Mouse (Mus musculus) urinary bladder, postnatal 14 days (tissue): ENCODE data around the gene Als2.
A peak's percentile ranks its signal among the peaks of the same experiment; 100 is the strongest.

Experiments
- DNase-seq: peaks from one replicate; pipeline ENCODE4 v3.0.0; 2021; ENCODE audit warnings: low spot score

Als2 gene

DNA sequence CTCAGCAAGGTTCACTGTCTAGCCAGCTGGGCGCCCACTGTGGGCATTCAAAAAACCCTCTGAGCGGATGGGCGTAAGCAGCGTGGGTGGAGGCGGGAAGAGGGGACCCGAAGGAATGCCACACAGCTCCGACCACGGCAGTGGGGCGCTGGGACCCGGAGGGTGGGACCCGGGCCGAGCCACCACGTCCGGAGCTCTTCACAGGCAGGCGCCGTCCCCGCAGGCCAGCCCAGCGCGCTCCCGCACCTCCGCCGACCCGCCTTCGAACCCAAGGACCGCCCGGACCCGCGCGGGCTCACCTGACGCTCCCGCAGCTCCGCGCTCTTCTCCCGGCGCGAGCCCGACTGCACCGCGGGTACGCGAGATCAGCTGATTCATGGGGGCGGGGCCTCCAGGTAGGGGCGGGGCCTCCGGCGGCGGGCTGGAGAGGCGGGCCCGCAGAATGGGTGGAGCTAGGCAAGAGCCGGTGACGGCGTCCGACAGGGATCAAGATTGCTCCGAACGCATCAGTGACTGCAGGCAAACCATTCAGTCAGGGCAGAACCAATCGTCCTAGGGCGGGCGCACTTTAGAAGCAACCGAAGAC, at the start of gene Als2:
Gene Als2 (minus strand): TSS at position 376 of the 586 bp plus-strand sequence.
- DNase-seq, result peak; percentile 99

DNA sequence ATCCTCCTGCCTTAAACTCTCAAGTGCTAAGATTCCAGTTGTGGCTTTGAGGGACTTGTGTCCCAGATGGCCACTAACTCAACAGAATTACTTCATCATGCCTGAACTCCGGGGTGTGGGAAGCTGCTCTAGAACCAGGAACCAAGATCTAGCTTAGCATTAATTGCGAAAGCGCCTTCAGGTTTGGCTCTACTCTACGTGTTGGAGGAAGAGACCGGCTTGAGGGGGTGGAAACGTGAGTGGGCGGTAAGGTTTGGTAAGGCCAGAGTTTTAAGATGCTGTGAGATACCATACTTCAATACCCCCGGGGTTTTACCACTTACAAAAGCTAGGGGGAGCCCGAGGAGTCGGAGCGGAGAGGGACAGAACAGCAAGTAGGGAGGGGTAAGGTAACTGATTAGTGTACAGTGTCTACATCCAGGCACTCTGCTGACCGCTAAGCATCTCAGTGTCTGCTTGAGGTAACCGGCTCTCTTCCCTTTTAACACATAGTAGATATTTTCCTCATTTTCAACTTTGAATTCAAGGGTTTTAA, 49.4 kb upstream of the Als2 start:
- DNase-seq, result no peak

- no peak for DNase-seq
Observed at GRCm38 (mm10) chr1:59285880-59286279, 48.8 kb upstream of the Als2 start.

DNA sequence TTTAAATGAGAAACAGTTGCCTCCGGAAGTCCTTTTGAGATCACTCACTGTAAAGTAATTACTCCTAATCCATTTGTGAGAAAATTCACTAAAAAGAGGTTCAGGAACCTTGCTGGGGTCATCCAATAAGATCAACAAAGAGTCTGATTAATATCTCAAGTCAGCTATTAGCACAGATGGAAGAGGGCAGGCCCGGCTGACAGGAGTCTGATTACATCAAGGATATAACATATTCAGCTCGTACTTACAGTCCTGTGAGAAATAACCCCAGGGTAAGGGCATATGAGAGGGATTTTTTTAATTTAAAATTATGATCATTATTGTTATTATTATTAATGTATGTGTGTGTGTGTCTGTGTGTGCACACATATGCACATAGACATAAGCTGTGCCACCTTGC, 35.2 kb upstream of the Als2 start:
- DNase-seq, result no peak

DNA sequence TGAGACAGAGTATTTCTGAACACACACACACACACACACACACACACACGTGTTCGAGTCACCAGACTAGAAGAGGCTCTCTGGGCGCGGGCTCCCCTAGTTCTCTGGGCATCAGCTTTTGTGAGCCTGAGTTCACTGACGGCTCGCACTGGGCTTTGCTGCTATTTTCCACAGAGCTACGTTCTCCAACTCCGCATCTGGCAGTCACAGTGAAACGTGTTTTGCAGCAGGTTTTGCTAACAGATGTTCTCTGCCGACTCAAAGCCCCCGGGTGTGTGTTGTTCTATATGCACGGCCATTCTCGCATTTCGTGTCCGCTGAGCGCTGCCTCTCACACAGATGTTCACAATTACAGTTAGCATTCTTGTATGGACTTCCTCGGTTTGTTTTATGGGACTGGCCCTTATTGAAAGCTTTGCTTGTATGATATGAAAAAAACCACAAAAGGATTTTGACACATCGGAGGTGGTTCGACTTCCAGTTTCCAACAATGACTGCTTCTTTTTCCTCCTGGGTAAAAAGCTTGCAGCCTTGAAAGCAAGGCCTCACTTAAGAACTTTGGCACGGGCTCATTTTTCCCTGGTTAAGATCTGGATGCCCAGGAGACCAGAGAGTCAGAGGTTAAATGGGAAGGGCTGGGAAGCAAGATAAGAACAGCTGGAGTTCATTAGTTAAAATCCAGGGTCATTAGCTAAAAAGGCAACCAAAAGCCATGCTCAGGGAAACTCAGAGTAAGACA, 33.1 kb upstream of the Als2 start:
- no peak for DNase-seq

GRCm38 (mm10) chr1:59269466-59269865, 32.4 kb upstream of the Als2 start:
- DNase-seq, result no peak

GRCm38 (mm10) chr1:59268931-59269330, 31.9 kb upstream of the Als2 start:
- no peak for DNase-seq

GRCm38 (mm10) chr1:59257736-59258135, 20.7 kb upstream of the Als2 start:
- DNase-seq, result no peak

- DNase-seq, result peak; percentile 34
Observed at GRCm38 (mm10) chr1:59256751-59257231, 19.8 kb upstream of the Als2 start, which contains the start of gene Cdk15. Gene Cdk15, plus strand, starts transcription at chr1:59256906.

DNA sequence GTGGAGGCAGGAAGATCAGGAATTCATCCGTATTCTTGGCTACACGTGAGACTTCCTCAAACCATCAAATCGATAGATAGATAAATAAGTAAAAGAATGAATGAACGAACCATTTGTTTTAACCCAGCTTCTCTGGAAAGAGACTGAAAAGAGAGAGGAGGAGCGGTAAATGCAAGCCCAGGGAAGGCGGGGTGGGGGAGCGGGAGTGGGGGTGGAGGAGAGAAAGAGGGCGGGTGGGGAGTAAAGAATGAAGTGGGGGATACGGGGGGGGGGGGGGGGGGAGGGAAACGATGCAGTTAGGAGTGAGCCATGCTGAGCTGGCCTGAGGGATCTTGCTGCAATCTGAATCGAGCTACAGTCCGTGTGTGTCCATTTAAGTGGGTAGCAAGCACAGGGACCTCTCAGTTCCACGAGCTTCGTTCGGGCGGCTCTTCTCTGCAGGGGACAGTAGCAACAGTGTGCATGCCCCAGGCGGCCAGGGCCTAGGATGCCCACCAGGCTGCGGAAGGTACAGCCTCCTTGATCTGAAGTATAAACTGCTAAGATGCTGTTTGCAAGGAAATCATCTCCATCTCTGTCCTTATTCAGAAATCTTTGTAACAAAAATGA, 16.4 kb upstream of the Als2 start:
- DNase-seq, result no peak

DNA sequence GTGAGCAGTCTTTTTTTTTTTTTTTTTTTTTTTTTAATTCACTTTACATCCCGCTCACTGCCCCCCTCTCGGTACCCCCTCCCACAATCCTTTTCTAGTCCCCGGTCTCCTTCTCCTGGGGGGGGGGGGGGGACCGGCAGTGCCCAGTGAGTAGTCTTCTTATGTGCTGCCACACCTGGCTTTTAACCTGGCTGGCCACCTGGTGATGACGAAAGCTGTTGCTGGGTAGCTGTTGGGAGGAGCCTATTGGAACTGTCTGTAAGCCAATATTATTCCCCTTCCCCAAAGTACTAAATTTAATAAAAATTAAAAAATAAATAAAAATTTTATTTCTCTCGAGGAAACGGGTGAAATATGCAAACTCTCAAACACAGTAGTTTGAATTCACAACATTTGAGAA, 15.7 kb upstream of the Als2 start:
- DNase-seq, result peak; percentile 49

DNA sequence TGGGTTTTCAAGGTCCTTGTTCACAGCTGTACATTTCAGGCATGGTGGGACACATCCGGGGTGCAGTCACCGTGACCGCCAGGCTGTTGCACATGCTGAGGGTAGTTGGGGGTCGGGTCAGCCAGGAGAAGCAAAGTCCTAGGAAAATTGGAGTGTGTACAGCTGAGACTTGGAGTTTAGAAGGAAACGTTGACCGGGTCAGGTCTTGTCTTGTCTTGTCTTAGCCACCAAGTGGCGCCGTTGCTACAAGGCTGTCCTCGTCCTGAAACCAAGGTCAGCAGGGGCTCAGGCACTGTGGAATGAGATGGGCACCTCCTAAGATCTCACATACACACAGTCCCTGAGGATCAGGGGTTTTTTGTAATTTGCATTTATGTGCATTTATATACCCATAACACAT, 10.6 kb upstream of the Als2 start:
- DNase-seq, result peak; percentile 60

- DNase-seq, result no peak
Observed at GRCm38 (mm10) chr1:59243770-59244169, 6.7 kb upstream of the Als2 start.

DNA sequence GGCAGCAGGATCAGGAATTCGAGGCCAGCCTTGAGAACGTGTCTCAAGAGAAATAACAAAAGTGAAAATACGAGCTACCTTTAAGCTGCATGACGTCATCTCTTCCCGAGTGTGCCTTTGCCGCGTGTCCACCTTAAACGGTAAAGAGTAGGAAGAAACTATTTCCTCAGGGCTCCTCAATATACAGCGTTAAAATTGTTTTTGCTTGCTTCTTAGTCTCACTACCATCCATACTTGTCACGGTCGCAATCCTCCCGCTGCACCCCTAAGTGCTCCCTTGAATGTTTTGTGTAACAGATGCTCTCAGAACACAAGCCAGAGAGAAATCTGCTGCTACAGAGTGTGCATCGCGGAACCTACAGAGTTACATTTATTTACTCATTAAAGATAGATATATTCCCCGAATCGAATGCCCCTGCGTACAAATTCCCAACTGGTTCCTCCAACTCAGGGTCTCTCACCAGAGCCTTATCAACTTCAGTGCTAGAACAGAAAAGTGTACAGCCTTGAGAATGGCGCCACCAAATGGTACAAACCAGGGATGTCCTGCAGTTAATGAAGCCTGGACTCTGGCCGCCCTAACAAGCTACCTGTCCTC, 682 bp upstream of the Als2 start:
- peak; percentile 78 for DNase-seq

- DNase-seq, result no peak
Observed at GRCm38 (mm10) chr1:59229187-59229586, 7.8 kb downstream of the Als2 start.

DNA sequence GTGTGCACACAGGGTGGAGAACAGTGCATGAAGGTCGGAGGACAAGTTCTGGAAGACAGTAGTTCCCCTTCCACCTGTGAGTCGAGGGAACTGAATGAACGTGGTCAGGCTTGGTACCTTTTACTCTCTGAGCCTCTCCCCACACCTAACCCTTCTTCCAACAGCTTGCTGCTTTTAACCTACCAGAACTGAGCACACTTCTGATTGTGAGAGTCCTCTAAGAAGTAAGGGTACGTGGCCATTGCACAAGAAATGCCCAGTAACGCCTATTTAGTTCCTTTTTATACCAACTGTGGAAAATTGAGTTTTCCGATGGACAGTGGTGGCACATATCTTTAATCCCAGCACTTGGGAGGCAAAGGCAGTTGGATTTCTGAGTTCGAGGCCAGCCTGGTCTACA, 8.5 kb downstream of the Als2 start:
- DNase-seq, result no peak

DNA sequence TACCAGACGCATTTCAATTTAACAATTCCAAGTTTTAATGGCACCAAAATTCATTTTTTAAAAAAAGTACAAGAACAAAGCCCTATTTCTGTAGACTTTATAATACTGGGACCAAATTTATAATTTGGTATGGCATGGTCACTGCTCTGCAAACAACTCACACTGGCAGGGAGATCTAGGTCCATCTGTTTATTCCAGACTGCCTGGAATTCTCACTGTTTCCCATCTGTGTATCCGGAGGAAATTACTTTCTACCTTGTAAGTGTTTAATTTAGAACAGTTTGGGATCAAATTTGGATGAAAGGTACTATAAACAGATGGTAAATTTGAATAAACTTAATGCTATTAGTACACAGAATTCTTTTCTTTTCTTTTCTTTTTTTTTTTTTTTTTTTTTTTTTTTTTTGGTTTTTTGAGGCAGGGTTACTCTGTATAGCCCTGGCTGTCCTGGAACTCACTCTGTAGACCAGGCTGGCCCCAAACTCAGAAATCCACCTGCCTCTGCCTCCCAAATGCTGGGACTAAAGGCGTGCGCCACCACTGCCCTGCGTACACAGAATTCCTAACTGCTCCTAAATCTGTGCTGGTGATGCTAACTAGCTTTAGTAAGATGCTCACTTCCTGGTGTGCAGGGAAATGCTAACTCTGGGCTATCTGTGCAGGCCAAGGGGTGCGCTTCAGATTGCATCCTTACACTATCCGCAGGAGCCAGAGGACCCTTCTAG, 14.8 kb downstream of the Als2 start:
- no peak for DNase-seq

DNA sequence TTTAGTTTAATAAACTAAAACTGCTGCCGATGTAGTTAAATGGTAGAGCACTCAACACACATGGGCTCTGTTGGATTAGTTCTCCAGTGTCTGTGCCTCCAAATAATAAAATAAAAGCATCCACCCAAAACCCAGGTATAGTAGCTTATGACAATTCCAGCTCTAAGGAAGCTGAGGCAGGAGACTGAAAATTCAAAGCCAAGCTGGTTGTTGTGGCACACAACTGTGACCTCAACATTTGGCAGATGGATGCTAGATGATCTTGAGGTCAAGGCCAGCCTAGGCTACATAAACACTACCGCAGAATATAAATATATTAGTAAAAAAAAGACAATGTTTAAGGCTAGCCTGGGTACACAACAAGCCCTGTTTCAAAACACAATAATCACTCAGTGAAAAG, 15.4 kb downstream of the Als2 start:
- DNase-seq, result no peak

DNA sequence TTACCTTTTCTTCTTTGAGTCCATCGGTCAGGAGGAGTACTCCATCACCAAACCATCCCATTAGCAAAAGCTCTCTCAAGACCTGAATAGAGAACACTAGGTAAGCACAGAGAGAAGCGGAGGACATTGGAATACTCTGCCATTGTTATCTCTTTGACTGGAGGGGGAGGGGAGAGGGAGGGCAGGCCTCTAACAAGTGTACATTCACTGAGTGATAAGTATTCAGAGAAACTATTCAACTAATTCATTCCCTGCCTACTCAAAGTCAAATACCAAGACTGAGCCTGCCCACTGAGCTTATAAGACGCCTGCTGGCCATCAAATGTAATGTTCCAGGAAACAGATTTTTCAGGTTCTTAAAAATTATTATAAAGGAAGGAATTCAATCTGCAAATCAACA, 16.7 kb downstream of the Als2 start:
- no peak for DNase-seq

DNA sequence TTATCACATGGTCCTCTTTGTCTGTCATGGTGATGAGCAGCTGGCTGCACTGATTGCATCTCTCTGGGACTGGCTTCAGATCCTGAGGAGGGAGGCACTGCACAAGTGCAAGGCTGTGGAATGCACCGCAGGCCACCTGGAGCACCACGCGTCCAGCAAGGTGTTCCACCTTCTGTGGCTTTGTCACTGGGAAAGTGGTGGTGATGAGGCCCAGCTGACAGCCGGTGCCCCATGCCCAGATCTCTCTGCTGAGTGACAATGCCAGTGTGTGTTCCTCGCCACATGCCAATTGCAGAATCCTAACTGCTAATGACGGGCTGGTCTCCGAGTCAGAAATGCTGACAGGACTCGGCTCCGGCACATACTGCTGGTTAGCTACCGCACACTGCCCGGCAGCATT, 21.6 kb downstream of the Als2 start:
- no peak for DNase-seq

DNA sequence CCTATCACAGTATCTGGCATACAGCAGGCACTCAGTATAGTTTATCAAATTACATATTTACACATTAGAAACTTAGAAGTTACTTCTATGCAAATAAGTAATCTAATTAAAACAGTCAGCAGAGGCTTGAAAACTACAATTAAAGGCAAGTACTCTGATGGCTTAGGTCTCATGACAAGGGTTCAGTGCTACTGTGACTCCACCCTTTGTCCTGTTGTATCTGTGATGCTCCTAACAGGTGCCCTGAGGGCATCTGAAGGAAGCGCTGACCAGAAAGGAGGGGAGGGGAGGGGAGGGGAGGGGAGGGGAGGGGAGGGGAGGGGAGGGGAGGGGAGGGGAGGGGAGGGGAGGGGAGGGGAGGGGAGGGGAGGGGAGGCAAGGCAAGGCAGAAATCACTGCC, 24.1 kb downstream of the Als2 start:
- DNase-seq, result no peak
